Mouse (Mus musculus) brain, embryonic 14.5 days (tissue): ENCODE measurements at regions not wholly inside any gene's neighbourhood (a gene's known extent, or its start where the extent isn't known, plus 50 kb on each side); places are given as distances from the start of the nearest gene placed in this dataset.

Experiments
- DNase-seq: peaks from one replicate; pipeline ENCODE4 v3.0.0-alpha.2; 2011; ENCODE audit warnings: low read depth
- CTCF ChIP-seq: fragments of 200-500 bp; IDR thresholded peaks from 2 replicates; pipeline ENCODE4 v1.5.1; 2012; ENCODE audit warnings: inconsistent platforms, mild to moderate bottlenecking, moderate library complexity, borderline replicate concordance; ENCODE audit not compliant: insufficient read depth, insufficient read length; ENCODE audit errors: extremely low read depth
- POLR2A ChIP-seq: fragments of 200-500 bp; IDR thresholded peaks from 2 replicates; pipeline ENCODE4 v1.6.1; 2012; ENCODE audit warnings: mild to moderate bottlenecking, inconsistent platforms, borderline replicate concordance; ENCODE audit not compliant: poor library complexity, insufficient read depth, insufficient read length, severe bottlenecking; ENCODE audit errors: extremely low read depth

- no peak for DNase-seq
- TF ChIP-seq CTCF, result no peak
- TF ChIP-seq POLR2A, result no peak
These were observed 52.0 kb upstream of the 4933409G03Rik start for GRCm38 (mm10) chr2:68530228-68530627.

- peak; percentile 61 for DNase-seq
- TF ChIP-seq CTCF (no peak), POLR2A (no peak)
These were observed 51.1 kb upstream of the 4933409G03Rik start for GRCm38 (mm10) chr2:68531099-68531498.
